Mouse (Mus musculus) limb, embryonic 14.5 days (tissue): ENCODE results near the gene Aunip. TPM values are rescaled to one million over a fixed set of nuclear protein-coding genes. Genes with fewer than 3 reads are reported as not detected.

Experiments used
- ATAC-seq: fragments of 200-750 bp; cut with Nextera tagmentation; 2 replicates; pipeline ENCODE4 v1.8.0; 2017; ENCODE audit warnings: low read depth, moderate number of reproducible peaks, moderate TSS enrichment; ENCODE audit not compliant: low FRiP score
- DNase-seq: peaks from one replicate; pipeline ENCODE4 v3.0.0-alpha.2; 2015; ENCODE audit warnings: low spot score
- H3K27ac ChIP-seq: fragments of 300-500 bp; sonication (generic); replicated peaks from 2 replicates; pipeline ENCODE4 v1.5.1; 2014; ENCODE audit warnings: low read depth, mild to moderate bottlenecking, low read length, moderate library complexity, mixed read lengths
- H3K27me3 ChIP-seq: fragments of 300-500 bp; sonication (generic); 2 replicates; pipeline ENCODE4 v1.6.1; 2014; ENCODE audit warnings: low read length, mixed read lengths; ENCODE audit not compliant: control insufficient read depth, insufficient read depth
- H3K36me3 ChIP-seq: fragments of 300-500 bp; sonication (generic); 2 replicates; pipeline ENCODE4 v1.6.1; 2014; ENCODE audit warnings: mild to moderate bottlenecking, low read length, moderate library complexity, mixed read lengths; ENCODE audit not compliant: control insufficient read depth, insufficient read depth
- H3K4me1 ChIP-seq: fragments of 300-500 bp; sonication (generic); 2 replicates; pipeline ENCODE4 v1.6.1; 2014; ENCODE audit warnings: antibody characterized with exemption, low read length, mixed read lengths; ENCODE audit not compliant: control insufficient read depth, insufficient read depth
- H3K4me2 ChIP-seq: fragments of 300-500 bp; sonication (generic); replicated peaks from 2 replicates; pipeline ENCODE4 v1.6.1; 2014; ENCODE audit warnings: low read depth, mild to moderate bottlenecking, low read length, moderate library complexity; ENCODE audit not compliant: severe bottlenecking
- H3K4me3 ChIP-seq: fragments of 300-500 bp; sonication (generic); replicated peaks from 2 replicates; pipeline ENCODE4 v1.5.1; 2014; ENCODE audit warnings: low read length
- H3K9ac ChIP-seq: fragments of 300-500 bp; sonication (generic); 2 replicates; pipeline ENCODE4 v1.6.1; 2014; ENCODE audit warnings: mild to moderate bottlenecking, low read depth, low read length, moderate library complexity; ENCODE audit not compliant: severe bottlenecking
- H3K9me3 ChIP-seq: fragments of 300-500 bp; sonication (generic); 2 replicates; pipeline ENCODE4 v1.6.1; 2016; ENCODE audit warnings: low read length; ENCODE audit not compliant: control insufficient read depth
- POLR2A ChIP-seq: fragments of 200-500 bp; IDR thresholded peaks from 2 replicates; pipeline ENCODE4 v1.8.0; 2012; ENCODE audit warnings: inconsistent platforms, mild to moderate bottlenecking, moderate library complexity, borderline replicate concordance; ENCODE audit not compliant: insufficient read depth, insufficient read length; ENCODE audit errors: extremely low read depth
- WGBS: fragments of 180-500 bp; shearing (Covaris S2); extraction: QIAGEN DNeasy Blood & Tissue Kit; methylation state at CpG from one replicate; pipeline ENCODE4 v1.1.7; 2014; 5-methylcytosine and 5-hydroxymethylcytosine counted together
- polyA plus RNA-seq, 2 experiments: library from polyadenylated mRNA; depleted of rRNA in 1 of 2; stranded (reverse) in 1 of 2; unstranded in 1 of 2; fragments of >200 nt; fragmentation: Nextera tagmentation in 1 of 2; extraction: Ambion mirVana in 1 of 2; gene quantifications; 2 replicates each; pipeline versions ENCODE4 v1.2.1 to v1.2.3; 2012 to 2014

The Aunip gene
- polyA plus RNA-seq, 2 experiments = 3.5 to 10.3 TPM

DNA sequence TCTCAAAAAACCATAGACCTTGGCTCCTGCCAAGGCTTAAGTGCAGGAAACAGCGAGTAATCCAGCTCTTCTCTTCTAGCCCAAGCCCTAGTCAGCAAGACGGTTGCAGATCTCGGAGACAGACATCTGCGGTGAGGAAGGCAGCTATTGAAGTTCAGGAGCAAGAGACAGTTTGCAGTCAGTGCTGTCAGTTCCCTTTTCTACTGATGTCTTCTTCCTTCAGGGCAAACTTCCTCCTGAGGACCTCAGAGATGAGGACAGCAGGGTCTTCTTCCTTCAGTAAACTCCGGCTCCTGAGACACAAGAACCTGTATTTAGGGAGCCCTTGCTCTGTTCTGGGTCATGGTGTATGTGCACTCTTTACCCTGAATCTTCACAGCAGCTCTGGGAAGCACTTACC, 15.4 kb downstream of the Aunip start:
- no peak for ATAC-seq
- H3K4me1 ChIP-seq = no peaks in the 10 kb centered on the region
- H3K4me3 ChIP-seq = no peak overlapping the region
- H3K4me2 ChIP-seq = no peak overlapping the region
- no peak overlapping the region for H3K27ac ChIP-seq
- DNase-seq = no peak
- no peak overlapping the region for H3K9ac ChIP-seq
- no peak for TF ChIP-seq POLR2A
- 78% methylated on average over 5 of the region's 5 CpGs for WGBS
- no peaks in the 10 kb centered on the region for H3K27me3 ChIP-seq
- peaks cover 76% of the 10 kb centered on the region for H3K36me3 ChIP-seq
- H3K9me3 ChIP-seq = no peaks in the 10 kb centered on the region

DNA sequence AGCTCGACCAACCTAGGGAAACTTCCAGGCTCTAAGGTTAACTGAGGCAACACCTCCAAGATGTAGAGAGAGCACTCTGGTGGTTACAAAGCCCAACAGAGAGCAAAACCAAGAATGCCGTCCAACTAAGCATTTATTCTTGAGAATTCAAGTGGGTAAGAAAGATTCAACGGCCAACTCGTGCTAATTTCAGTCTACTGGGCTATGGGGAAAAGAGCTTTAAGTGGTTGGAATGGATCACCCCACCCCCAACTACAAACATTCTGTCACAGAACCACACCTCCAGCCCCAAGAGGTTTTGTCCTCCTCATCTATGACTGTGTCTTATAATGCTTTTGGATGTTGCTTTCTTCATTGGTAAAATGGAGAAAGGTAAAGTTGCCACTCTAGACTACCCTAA, 22.1 kb downstream of the Aunip start:
- Histone ChIP-seq H3K9me3 (no peaks in the 10 kb centered on the region), H3K4me1 (peaks cover 12% of the 10 kb centered on the region), H3K36me3 (peaks cover 40% of the 10 kb centered on the region), H3K9ac (no peak overlapping the region), H3K27ac (no peak overlapping the region), H3K27me3 (no peaks in the 10 kb centered on the region), H3K4me3 (no peak overlapping the region), H3K4me2 (no peak overlapping the region)
- ATAC-seq (no peak), DNase-seq (no peak)
- 87% methylated on average over 4 of the region's 4 CpGs for WGBS
- TF ChIP-seq POLR2A = no peak

DNA sequence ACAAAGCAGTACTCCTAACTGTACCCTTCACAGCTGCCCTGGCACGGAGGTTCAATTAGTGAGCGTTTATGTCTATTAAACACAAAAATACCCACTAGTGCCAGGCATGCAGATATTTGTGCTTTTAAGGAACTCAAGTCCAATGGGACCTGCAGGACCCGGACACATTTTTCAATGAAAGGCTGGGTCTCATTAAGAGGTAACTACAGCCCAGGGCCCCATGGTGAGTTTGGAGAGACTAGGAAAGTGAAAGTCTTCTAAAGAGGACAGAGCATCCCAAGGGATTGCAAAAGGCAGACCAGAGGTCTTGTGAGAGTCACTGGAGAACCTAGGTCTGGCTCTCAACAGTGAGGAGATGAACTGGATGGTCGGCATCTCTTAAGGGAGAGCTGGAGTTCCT, 22.6 kb downstream of the Aunip start:
- peaks cover 12% of the 10 kb centered on the region for H3K4me1 ChIP-seq
- no peak overlapping the region for H3K4me3 ChIP-seq
- no peak overlapping the region for H3K27ac ChIP-seq
- TF ChIP-seq POLR2A = no peak
- H3K36me3 ChIP-seq = peaks cover 37% of the 10 kb centered on the region
- peak overlapping the region; percentile 92 for H3K4me2 ChIP-seq
- WGBS = 78% methylated on average over 4 of the region's 4 CpGs
- ATAC-seq (no peak), DNase-seq (no peak)
- H3K27me3 ChIP-seq = no peaks in the 10 kb centered on the region
- peak overlapping the region; percentile 83; the same call in 1 of the 2 replicates for H3K9ac ChIP-seq
- H3K9me3 ChIP-seq = no peaks in the 10 kb centered on the region

DNA sequence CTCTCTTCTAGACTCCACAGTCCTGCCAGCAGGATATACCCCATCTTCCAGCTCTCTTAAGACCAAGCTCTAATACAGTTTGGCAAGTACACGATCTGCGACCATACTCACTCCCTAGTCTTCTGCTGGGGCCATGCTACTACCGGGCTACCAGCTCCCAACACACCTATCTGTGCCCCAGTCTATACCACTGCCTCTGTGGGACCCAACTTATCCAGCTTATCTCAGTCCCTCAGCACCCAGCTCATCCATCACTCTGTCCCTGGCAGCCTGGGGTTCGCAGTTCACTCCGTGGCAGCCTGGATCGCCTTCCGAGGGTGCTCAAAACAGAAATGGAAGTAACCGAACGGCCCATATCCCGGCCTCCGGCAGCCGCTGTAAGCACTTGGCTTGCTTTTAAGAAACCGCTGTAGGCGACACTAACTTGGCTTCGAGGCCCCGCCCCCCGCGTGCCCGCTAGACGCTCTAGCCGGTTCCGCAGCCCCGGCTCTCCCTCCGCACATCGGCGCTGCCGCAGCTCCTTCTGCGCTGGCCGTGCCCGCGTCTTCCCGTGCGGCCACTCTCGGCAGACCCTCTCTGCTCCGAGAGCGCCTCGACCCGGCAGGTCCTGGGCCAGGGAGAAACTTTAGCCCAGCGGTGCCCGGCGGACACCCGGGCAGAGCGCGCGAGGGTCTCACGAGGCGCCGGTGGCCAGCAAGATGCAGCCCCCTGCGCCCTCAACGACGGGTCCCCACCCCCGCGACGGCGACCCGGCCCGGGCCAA, 23.5 kb downstream of the Aunip start:
- H3K27me3 ChIP-seq = no peaks in the 10 kb centered on the region
- H3K9ac ChIP-seq = peak overlapping the region; percentile 83
- peaks cover 12% of the 10 kb centered on the region for H3K4me1 ChIP-seq
- peaks cover 37% of the 10 kb centered on the region for H3K36me3 ChIP-seq
- H3K9me3 ChIP-seq = no peaks in the 10 kb centered on the region
- H3K4me2 ChIP-seq = peak overlapping the region; percentile 92
- no peak for TF ChIP-seq POLR2A
- no peak for ATAC-seq
- H3K4me3 ChIP-seq = peak overlapping the region; percentile 97
- DNase-seq = peak; percentile 57
- peak overlapping the region; percentile 79 for H3K27ac ChIP-seq
- 1% methylated on average over 48 of the region's 57 CpGs for WGBS

DNA sequence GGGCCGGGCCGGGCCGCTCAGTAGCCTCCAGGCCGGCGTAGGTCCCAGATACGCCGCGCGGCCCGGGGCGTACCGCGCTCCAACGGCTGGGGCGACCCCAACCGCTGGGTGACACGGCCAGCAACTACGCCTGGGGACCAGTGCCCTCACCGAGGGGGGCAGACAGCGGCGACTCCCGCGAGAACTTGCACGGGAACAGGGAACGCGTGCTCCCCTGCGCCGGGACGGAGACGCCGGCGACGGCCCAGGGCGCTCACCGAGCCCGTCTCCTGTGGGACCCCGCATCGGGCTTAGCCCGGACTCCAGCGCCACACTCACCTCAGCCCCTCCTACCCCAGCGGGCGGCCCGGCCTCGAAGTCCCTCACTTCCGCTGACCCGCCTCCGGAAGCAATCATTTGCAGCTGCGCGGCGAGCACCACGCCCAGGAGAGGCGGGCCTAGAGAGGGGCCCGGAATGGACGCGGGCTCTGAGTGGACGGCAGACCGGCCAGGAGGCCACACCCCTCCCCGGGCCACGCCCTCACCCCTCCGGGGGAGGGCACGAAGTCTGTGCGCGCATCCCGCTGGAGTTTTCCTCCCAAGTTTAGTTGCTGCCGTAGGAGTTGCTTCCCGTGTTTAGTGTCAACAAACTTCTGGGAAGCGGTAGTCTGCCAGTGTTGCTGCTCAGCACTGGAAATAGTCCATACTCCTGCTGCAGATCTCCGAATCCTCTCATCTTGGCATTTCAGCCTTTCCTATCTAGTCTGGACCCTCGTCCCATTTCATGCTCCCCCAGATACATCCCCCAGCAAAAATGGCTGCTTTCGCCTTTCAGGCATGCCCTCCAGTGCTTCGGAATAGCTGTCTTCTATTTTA, 24.4 kb downstream of the Aunip start, which contains the start of gene Mtfr1l:
Gene Mtfr1l, minus strand, starts transcription at position 456 of the 855 bp plus-strand sequence.
- Histone ChIP-seq H3K9me3 (no peaks in the 10 kb centered on the region), H3K27ac (peak within 1 kb of the TSS; percentile 79), H3K27me3 (no peaks in the 10 kb centered on the region), H3K36me3 (peaks cover 38% of the 10 kb centered on the region), H3K9ac (peak within 1 kb of the TSS; percentile 83), H3K4me2 (peak within 1 kb of the TSS; percentile 92), H3K4me1 (peaks cover 12% of the 10 kb centered on the region), H3K4me3 (peak within 1 kb of the TSS; percentile 97)
- ATAC-seq (peak; percentile 97), DNase-seq (peak; percentile 97)
- under 1% methylated on average over 31 of the region's 71 CpGs for WGBS
- 0 out of 2 replicates have a peak, but pooled peaks have one; percentile 59 for TF ChIP-seq POLR2A
